Mouse (Mus musculus): ENCODE results near the gene Gpr173.
"Not testable (repeated sequence)": the region's sequence is repeated elsewhere in the genome, so short reads cannot be mapped to it uniquely, and the experiment has no call there.

Gene Gpr173

GRCm38 (mm10) chrX:152368397-152369273 is at the start of gene Gpr173:
TSS of gene Gpr173 (minus strand) at chrX:152368704.
- no peak for DNase-seq (ENCODE audit: low read depth, low spot score)

GRCm38 (mm10) chrX:152403251-152403650 is 34.7 kb upstream of the Gpr173 start:
- DNase-seq (ENCODE audit: low read depth, low spot score): no peak

- no peak for DNase-seq (ENCODE audit: low read depth, low spot score)
These were observed 31.6 kb upstream of the Gpr173 start for GRCm38 (mm10) chrX:152400096-152400495.

GRCm38 (mm10) chrX:152368054-152368396 is 479 bp downstream of the Gpr173 start:
- no peak for DNase-seq (ENCODE audit: low read depth, low spot score)

- no peak for DNase-seq (ENCODE audit: low read depth, low spot score)
These were observed 2.1 kb downstream of the Gpr173 start for GRCm38 (mm10) chrX:152366418-152366817.

GRCm38 (mm10) chrX:152352553-152353153 is 15.9 kb downstream of the Gpr173 start:
- DNase-seq (ENCODE audit: low read depth, low spot score): peak; percentile 64

GRCm38 (mm10) chrX:152347041-152347440 is 21.5 kb downstream of the Gpr173 start:
- DNase-seq (ENCODE audit: low read depth, low spot score): no peak

- DNase-seq (ENCODE audit: low read depth, low spot score): no peak
These were observed 21.9 kb downstream of the Gpr173 start for GRCm38 (mm10) chrX:152346587-152346986.

GRCm38 (mm10) chrX:152342903-152343302 is 25.6 kb downstream of the Gpr173 start:
- DNase-seq (ENCODE audit: low read depth, low spot score): no peak

- DNase-seq (ENCODE audit: low read depth, low spot score): peak; percentile 95
These were observed 26.1 kb downstream of the Gpr173 start, which contains the start of gene Tspyl2 for GRCm38 (mm10) chrX:152342358-152342901. TSS of gene Tspyl2 (minus strand) at chrX:152342425.

- DNase-seq (ENCODE audit: low read depth, low spot score): no peak
These were observed 27.0 kb downstream of the Gpr173 start for GRCm38 (mm10) chrX:152341496-152341895.

GRCm38 (mm10) chrX:152336546-152337332 is 31.8 kb downstream of the Gpr173 start:
- DNase-seq (ENCODE audit: low read depth, low spot score): peak; percentile 94

- DNase-seq (ENCODE audit: low read depth, low spot score): not testable (repeated sequence)
These were observed 32.4 kb downstream of the Gpr173 start for GRCm38 (mm10) chrX:152336123-152336522.

- not testable (repeated sequence) for DNase-seq (ENCODE audit: low read depth, low spot score)
These were observed 39.1 kb downstream of the Gpr173 start for GRCm38 (mm10) chrX:152329400-152329799.

GRCm38 (mm10) chrX:152327689-152328052 is 40.8 kb downstream of the Gpr173 start:
- DNase-seq (ENCODE audit: low read depth, low spot score): no peak

- peak; percentile 85 for DNase-seq (ENCODE audit: low read depth, low spot score)
These were observed 41.4 kb downstream of the Gpr173 start, which contains the start of gene Kantr for GRCm38 (mm10) chrX:152326996-152327688. TSS of gene Kantr (minus strand) at chrX:152327495.

GRCm38 (mm10) chrX:152323584-152323983 is 44.9 kb downstream of the Gpr173 start:
- peak; percentile 22 for DNase-seq (ENCODE audit: low read depth, low spot score)

- no peak for DNase-seq (ENCODE audit: low read depth, low spot score)
These were observed 45.7 kb downstream of the Gpr173 start for GRCm38 (mm10) chrX:152322776-152323175.

GRCm38 (mm10) chrX:152320535-152320934 is 48.0 kb downstream of the Gpr173 start:
- DNase-seq (ENCODE audit: low read depth, low spot score): no peak

- DNase-seq (ENCODE audit: low read depth, low spot score): peak; percentile 9
These were observed 60.6 kb downstream of the Gpr173 start for GRCm38 (mm10) chrX:152307942-152308341.

GRCm38 (mm10) chrX:152307371-152307770 is 61.1 kb downstream of the Gpr173 start:
- DNase-seq (ENCODE audit: low read depth, low spot score): no peak

Measured in CD4-positive helper T cell, adult 2 months (primary cell).